Mouse (Mus musculus) adrenal gland, postnatal 14 days (tissue): Measurements from ENCODE around the gene Gm11111. TPM values are rescaled to one million over a fixed set of nuclear protein-coding genes. Genes with fewer than 3 reads are reported as not detected.
"Not testable (repeated sequence)": the region's sequence is repeated elsewhere in the genome, so short reads cannot be mapped to it uniquely, and the experiment has no call there.

Experiments used
- DNase-seq: peaks from one replicate; pipeline ENCODE4 v3.0.0; 2021; ENCODE audit warnings: mixed read lengths
- long read RNA-seq, 2 experiments: library from polyadenylated mRNA; stranded (forward); transcript quantifications; one replicate each; pipeline ENCODE4 v2.0.0; 2021
- total RNA-seq: library from RNA; stranded (reverse); gene quantifications from 2 replicates; pipeline ENCODE4 v1.2.3, GENCODE M21; 2021

Gene Gm11111
- not detected in 2 replicates for total RNA-seq
- long read RNA-seq, experiment 1, result 0 reads
- long read RNA-seq, experiment 2, result 0 reads

DNA sequence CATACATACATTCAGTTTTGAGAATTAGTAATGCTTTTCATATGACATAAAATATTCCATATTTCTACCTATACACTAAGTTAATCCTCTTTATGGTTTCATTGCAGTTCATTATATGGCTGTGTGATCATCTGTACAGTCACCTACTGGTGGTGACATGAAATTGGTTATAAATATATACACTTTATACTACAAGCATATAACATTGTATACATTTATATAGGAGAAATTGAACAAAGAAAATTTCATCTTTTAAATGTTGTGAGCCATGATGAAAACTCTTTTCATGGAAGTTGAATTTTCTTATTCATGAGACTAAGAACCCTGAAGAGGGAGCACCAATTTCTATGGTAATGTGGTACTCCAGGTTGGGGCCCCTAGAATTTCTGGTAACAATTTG, at the start of gene Gm11111:
Gm11111 (plus strand) TSS at position 301 of the 400 bp plus-strand sequence.
- DNase-seq, result no peak

DNA sequence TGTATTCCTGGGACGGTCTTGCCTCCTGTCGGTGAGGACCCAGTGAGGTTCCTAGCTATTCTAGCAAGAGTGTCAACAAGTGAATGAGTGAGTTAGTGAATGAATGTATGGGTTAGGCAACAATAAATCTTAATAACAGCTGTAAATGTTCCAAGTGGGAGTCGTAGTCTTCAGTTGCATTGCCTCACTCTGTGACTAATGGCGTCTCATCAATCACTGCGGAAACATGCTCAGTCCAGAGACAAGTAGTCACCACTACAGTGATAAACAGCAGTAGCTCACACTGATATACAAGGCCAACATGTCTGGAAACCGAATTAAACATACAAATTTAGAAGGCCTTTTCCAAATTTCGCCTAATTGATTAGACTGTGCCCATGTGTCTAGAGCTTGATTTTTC, 36.3 kb upstream of the Gm11111 start:
- peak; percentile 9 for DNase-seq

DNA sequence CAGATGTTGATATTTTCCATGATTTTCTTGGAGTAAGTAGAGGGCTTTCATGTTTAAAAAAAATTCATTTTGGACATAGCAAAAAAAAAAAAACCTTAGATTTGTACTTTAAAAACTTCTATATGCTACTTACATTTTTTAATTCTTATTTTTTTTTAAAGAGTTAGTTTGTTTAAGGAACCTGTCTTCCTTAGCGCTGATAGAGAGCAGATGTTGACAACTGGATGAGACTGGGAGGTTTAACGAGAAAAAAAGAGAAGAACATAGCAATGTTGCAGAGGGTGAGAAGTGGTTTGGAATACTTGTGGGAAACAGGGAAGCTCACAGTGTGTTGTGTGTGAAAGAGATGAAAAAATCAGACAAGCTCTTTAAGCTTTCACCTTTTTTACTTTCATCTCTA, 32.4 kb upstream of the Gm11111 start:
- no peak for DNase-seq

DNA sequence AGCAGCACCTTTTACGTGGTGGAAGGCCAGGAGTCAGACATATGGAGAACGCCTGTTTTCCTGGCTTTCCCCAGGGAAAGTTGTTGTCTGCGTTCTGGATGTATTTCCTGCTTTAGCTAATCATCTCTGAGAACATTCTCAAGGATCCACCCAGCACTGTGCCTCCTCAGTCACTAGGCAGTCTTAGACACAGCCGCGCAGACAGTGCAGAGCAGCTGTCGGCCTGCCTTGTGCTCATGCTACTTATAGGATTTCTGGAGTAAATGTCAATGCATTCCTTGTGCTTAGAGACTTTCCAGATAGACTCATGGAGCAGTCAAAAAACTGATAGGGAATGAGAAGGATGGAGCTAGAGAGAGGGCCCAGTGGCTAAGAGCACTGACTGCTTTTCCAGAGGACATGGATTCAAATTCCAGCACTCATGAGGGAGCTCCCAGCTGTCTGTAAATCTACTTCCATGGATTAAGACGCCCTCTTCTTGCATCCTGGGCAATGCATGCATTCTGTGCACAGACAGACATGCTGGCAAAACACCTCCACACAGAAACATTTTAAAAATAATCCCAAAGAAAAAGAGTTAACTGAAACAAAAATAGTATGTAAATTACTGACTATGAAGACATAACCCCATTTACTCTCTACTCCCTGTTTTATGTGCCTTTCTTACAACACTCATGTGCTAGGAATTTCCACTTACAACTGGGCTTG, 30.1 kb upstream of the Gm11111 start:
- no peak for DNase-seq

DNA sequence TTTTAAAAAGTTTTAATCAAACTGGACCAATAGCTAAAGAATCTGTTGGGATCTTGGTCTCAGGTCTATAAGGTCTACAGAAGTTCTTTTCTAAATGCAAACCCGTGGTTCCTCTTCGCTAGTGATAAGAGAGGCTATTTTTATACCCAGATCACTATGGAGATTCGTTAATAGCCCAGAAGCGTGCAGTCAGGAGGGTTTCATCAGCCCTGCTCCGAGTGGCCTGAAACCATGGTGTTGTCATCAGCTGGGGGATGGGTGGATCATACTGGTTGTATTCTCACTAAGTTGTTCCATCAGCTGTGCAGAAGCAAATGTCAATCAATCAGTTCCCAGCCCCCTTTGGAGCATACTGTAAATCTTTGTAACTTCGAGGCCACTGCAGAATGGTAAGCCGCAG, 29.4 kb upstream of the Gm11111 start:
- DNase-seq, result no peak

DNA sequence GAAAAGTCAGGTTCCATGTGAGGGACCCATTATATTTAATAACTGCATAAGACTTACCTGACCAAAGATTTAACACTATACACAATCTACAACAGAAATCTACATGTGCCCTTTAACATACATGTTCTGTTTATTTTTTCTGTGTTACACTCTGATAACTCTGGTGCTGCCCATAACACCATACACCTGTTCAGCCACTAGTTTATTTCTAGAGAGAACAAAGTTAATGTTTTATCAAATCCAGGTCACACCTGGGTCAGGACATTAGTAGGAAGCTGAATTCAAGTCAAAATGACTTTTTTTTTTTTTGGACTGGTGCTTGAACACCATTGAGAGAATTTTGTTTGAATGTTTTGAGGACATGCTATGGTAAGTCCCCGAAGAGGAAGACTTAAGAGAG, 28.7 kb upstream of the Gm11111 start:
- DNase-seq, result no peak

DNA sequence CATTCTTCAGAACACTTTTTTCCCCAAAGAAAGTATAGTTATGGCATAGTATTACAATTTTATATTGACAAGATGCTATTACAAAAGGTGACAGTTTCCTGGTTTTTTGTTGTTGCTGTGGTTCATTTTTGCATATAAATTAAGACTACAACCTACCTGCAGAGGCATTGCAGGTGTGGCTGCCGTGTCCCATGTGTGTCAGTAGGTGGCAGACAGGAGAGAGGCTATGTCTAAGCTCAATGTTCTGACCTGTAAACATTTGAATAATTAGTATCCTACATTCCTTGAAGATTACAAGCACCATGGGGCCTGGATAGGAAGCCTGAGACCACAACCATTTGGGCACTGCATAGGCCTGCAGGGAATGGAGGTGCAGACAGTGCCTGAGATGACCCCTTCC, 11.2 kb upstream of the Gm11111 start:
- no peak for DNase-seq

DNA sequence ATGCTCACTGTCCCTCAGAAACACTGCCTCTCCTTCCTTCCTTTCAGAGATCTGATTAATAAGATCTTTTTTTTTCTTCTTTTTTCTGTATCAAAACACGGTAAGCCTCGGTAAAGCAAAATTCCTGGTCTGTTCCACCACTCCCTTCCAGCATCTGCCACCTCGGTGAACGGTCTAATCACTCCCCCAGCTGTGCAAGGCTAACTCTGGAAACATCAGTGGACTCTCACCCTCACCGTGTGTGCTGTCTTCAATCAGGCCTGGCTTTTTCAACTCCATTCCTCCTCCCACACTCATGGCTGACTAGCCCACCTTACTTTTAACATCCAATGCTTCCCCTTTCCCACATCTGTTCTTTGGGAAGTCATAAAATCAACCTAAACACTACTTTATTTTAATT, 2.2 kb upstream of the Gm11111 start:
- DNase-seq, result no peak

DNA sequence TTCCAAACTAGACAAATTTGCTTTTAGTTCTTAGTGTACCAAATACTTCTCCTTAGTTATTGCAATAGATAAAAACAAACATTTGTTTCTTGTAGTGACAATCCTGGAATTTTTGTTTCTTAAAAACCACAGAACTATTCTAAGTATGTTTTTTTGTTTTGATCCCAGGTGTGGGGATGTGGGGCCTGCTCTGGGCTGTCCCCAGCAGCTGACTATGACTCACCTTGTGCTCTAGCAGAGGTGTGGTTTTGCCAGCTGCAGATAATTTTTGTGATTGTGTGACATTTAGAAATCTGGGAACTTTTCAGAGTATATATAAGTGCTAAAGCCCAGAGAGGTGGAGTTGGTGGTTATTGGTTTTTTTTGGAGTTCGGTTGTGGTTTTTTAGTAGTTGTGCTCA, 1.6 kb upstream of the Gm11111 start:
- DNase-seq, result no peak

DNA sequence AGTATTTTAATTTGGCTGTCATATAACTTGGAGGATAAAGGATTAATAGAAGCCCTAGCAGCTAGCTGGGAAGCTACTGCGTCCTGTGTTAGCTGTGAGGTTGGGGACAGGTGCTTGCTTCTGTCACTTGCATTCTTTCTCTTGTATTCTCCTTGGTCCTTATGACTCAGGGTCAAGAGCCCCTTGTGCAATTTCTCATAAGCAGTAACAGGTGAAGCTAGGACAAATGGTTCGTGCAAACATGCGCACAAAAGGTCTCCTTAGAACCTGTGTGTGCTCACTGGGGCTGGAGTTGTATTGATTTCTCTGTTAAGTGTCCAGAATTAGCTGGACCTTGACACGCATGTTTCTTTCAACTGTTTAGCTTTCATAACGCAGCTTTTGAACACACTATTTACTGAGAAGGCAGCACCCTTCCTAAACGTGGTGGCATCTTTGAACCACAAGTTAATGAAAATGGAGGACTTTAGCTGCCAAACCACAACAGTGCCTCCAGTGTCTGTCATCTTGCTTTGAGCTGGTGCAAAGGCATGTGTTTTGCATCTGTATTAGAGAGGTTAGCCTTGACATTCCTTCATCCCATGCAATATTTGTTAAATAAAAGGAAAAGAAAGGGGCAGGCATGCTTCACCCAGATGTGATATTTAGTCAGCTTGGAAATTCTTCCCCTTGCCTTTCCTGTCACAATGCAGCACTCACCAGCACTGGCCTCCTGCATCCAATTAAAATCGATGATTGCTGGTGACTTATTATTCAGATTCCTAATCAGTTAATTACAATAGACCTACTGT, 511 bp downstream of the Gm11111 start:
- DNase-seq, result no peak

DNA sequence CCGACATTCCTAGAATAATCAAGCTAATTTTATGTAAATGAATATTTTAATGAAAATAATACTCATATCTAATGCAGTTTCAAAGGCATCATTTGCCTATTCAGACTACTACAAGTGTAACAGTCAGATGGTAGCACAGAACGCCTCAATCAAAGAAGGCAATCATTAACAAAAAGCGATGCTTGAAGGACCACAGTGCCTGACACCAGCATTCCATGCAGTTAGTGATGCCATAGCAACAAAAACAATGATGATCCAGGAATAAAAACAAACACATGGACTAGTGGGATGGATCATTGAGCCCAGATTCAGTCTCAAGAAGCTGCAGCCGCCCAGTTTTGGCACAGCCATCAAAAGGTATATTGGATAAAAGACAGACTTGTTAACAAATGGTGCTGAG, 8.8 kb downstream of the Gm11111 start:
- no peak for DNase-seq

DNA sequence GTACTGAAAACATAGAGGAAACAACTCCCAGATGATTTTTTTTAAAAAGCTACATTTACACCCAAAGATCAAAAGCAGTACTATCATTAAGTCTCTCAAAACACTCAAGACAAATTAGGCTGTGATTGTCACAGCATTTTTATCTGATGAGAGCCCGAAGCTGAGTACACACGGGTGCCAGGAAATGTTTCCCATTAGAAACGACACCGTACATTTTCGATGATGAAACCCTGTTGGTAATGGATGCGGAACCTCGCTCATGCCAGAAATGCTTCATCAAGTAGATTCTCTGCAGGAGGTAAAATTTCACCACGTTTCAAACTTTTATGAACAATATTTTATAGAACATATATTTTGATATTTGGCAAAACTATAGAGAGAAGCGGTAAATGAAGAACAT, 10.3 kb downstream of the Gm11111 start:
- no peak for DNase-seq

DNA sequence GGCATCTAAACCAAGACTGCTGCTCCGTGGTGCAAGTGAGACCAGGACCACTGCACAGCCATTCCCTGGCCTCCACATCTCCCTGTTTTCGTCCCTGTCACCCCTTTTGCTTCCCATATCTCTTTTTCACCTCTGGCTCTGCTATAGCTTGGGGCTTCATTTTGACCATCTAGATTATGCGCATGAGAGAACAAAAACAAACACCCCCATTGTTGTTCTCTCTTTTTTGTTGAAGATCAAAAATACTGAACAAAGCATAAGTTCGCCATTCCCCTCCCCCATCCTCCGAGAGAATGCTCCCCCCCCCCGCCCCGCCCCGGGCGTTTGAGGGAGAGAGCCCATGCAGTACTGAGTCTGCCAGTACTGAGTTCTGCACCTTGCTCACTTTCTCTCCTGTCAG, 11.3 kb downstream of the Gm11111 start:
- no peak for DNase-seq

DNA sequence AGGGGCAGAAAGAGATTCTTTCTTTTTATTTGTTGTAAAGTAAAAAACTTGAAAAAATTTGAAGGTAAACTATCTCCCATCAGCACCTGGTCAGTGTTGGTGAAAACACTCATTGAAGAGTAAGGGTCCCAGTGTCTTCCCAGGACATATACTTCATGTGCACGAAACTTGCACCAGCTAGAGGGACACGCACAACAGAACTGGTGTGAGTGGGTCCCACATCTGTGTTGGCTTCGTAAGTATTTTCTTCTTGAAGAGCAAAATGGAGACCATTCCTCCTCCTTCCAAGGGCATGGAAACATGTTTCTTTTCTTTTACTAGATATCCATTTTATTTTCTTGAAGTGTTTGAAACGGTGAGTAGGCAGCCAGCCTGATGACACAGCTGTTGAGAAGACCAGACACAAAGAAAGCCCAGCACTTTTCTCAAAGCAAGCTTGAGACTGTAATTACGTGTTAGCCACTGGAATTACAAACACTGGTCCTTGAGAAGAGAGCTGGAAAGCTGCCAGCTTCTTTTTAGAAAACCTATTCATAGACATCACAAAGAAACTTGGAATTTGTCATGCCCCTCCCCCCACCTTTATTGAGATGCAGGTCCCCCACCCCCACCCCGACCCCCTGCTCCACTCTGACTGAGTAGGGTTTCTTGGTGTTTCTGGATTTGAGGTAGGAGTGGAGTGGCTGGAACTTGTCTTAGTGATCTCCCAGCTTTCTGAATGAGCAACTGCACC, 14.1 kb downstream of the Gm11111 start:
- no peak for DNase-seq

DNA sequence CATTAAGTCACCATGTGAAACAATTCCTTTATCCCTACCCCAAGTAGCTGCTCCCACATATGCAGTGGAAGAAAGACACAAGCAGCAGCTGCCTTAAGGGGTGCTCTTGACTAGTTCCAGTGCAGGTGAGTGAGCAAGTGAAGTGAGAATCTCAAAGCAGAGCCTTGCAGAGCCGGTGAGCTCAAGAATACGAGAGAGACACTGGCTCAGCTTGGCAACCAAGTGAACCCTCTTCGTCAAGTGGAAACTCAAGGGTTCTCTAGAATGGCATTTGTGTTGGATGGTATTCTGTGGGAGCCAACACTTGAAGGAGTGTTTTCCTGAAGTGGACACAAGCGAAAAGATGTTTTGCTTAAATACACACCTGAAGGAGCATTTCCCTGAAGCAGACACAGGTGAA, 16.0 kb downstream of the Gm11111 start:
- DNase-seq, result no peak

DNA sequence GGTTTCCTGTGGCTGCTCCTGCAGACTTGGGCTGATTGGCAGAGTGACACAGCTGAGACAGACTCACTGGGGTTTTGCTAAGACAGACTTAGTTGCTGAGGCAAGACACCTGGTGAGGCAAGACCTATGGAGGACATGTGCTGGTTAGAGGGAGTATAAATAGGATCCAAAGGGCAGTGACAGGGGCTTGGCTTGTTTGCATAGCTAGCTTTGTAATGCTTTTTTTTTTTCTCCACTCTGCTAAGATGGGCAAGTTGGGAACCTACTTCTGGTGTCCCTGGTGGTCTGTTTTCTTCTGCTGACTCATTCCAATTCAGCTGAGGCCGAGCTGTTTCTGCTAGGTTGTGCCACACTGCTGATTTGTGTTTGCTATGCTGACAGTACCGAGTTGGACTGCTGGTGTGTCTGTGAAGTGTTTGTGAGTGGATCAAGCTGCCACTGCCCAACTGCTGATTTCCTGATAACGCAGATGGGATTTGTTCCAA, 16.6 kb downstream of the Gm11111 start:
- no peak for DNase-seq

DNA sequence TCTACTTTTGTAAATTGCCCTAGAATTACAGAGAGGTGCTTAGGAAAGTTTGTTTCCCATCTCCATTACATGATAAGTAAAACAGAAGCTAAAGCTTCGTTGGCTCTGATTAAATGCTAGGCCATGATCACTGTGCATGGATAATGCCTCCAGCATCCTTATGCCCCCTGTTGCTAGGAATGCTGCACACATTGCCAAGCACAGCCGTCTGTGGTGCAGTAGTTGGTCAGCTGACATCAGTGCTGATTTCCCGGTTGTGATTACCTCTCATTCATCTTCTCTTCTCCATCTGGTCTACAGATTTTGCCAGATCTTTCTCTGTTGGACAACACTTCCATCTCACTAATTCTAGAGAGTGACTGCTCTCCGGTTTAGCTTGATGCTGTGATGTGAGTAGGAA, 19.9 kb downstream of the Gm11111 start:
- no peak for DNase-seq

DNA sequence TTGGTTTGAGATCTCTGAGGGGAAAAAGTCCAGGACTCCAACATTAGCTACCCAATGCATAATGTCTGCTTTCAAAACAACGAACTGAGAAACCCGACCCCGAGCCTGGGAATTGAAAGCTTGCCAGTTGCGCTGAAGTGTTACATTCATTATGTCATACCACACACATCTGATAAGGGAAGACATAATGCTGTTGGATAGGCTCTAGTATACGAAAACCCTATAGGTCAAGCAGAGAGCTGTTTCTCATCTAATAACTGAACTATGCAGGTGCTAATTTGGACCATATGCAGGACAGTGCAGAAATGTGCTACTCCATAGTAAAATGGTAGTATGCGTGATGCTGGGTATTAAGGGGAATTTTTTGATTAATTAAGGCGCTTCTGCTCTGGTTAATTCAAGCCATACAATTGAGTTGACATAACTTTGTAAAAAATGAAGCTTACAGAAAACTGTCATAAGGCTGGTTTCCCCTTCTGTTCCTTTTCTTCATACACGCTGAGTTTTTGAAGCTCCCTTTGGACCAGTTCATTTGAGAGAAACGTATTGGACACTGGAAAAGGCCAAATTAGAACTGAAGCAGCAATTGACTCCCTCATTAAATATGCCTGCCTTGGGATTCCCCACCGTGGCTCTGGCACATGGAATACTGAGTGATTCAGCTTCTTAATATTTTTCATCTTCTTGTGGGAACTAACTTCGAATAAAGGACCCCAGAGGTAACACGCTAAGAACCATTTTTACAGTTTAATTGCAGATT, 22.4 kb downstream of the Gm11111 start:
- no peak for DNase-seq

DNA sequence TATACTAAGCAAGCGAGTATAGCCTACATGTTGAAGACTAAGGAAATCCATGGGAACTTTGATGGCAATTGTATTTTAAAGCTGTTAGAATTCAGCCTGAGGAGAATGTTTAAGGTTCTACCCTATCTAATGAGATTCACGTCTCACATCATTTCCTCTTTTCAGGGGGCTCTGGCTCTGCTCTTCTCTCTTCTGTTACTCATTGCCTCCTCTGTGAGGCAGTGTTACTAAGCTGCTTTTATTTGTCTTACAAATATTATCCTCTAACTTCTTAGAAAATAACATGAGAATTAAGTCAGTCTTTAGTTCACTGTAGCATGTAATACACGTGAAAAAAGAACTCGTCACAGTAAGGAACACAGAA, 23.0 kb downstream of the Gm11111 start:
- no peak for DNase-seq

DNA sequence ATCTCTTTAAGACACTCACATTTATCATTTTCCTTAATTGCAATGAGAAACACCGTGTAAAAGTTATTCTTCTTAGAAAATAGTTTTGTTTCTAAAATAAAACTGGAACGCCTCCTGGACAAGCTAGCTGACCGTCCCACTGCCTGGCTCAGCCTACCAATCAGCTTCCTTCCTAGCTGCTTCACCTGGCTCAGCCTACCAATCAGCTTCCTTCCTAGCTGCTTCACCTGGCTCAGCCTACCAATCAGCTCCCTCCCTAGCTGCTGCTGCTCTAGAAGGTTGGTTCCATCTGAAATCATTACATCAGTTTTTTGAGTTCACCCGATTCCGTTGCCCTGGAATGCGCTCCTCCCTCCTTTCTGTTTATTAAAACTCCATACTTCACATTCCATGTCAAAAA, 24.0 kb downstream of the Gm11111 start:
- DNase-seq, result not testable (repeated sequence)

DNA sequence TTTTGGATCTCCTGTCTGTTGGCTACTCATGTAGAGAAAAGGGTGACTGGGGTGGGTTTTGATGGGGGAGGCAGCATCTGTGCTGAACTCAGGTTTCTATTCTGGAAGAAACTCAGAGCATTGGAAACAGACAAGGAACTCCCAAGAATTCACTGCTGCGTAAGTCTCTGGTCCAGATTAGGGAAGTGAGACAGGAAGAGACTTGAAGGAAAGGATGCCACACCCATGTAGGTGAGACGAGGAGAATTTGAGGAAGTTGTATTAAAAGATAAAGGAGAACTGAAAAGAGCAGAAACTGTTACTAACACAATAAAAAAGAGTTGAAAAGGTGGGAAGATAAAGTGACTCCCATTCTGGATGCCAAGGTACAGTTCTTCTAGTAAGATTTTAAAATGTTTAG, 25.9 kb downstream of the Gm11111 start:
- no peak for DNase-seq

DNA sequence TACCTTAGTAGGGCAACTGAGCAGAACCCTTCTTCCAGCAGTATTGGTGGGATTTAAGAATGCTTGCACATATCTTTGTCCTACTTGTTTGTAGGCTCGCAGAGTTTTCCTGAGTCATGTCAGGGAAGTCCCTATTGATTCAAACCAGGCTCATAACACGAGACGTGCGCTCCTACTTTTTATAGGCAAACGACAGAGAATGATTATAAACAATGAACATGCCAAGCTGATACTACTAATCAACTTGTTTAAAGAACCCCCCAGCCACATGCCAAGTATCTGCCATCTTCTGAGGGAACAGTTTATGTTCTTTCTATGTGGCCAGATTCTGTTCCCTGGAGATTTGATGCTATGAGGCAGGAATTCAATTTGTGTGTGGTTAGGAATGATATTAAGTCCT, 28.3 kb downstream of the Gm11111 start:
- DNase-seq, result no peak
